Mouse (Mus musculus) G1E (cell line): ENCODE results near the gene Tinagl1. TPM values are rescaled to one million over a fixed set of nuclear protein-coding genes. Genes with fewer than 3 reads are reported as not detected.

ENCODE experiments used
- ATAC-seq: 2 replicates; pipeline ENCODE4 v1.8.0; 2016; ENCODE audit warnings: mild to moderate bottlenecking; ENCODE audit not compliant: insufficient number of reproducible peaks, poor library complexity, low FRiP score, severe bottlenecking; ENCODE audit errors: extremely low read depth
- DNase-seq: peaks from one replicate; pipeline ENCODE4 v3.0.0; 2012; ENCODE audit warnings: low spot score
- H3K27me3 ChIP-seq: 2 replicates; pipeline ENCODE4 v1.6.1; 2012; ENCODE audit warnings: mild to moderate bottlenecking, low read length, inconsistent platforms; ENCODE audit not compliant: insufficient read depth
- H3K36me3 ChIP-seq: replicated peaks from 2 replicates; pipeline ENCODE3; 2012; ENCODE audit warnings: mild to moderate bottlenecking, inconsistent platforms
- H3K4me1 ChIP-seq: 2 replicates; pipeline ENCODE4 v1.6.1; 2012; ENCODE audit warnings: low read depth, low read length, inconsistent platforms, mixed read lengths; ENCODE audit not compliant: insufficient read depth
- H3K4me3 ChIP-seq: 2 replicates; pipeline ENCODE4 v1.5.1; 2012; ENCODE audit warnings: low read depth, mild to moderate bottlenecking, inconsistent platforms, low read length, moderate library complexity, mixed read lengths
- H3K9me3 ChIP-seq: replicated peaks from 2 replicates; pipeline ENCODE4 v1.6.1; 2012; ENCODE audit warnings: inconsistent platforms
- CTCF ChIP-seq: IDR thresholded peaks from 2 replicates; pipeline ENCODE4 v1.5.1; 2012; ENCODE audit warnings: low read depth, low read length, inconsistent platforms, mixed read lengths
- GATA1 ChIP-seq: IDR thresholded peaks from 2 replicates; pipeline ENCODE4 v1.6.1; 2012; ENCODE audit warnings: borderline replicate concordance, low read length, inconsistent platforms, mixed read lengths
- GATA2 ChIP-seq: IDR thresholded peaks from 2 replicates; pipeline ENCODE4 v1.6.1; 2012; ENCODE audit warnings: low read depth, low read length, inconsistent platforms, borderline replicate concordance
- POLR2AphosphoS5 ChIP-seq: IDR thresholded peaks from 2 replicates; pipeline ENCODE4 v1.6.1; 2012; ENCODE audit warnings: low read depth, low read length, inconsistent platforms; ENCODE audit not compliant: insufficient replicate concordance
- TAL1 ChIP-seq: conservative IDR thresholded peaks from 2 replicates; pipeline ENCODE4 v1.6.1; 2012; ENCODE audit warnings: low read depth, low read length, inconsistent platforms, mixed read lengths
- polyA plus RNA-seq: library from polyadenylated mRNA; stranded (reverse); fragments of >175 nt; gene quantifications from 2 replicates; pipeline ENCODE4 v1.2.3, GENCODE M21; 2012
- total RNA-seq, 2 experiments: library from RNA; stranded (forward) in 1 of 2; stranded (reverse) in 1 of 2; fragments of 200-1000 nt in 1 of 2; fragments of >200 nt in 1 of 2; fragmentation: Nextera tagmentation in 1 of 2; gene quantifications; 2 replicates each; pipeline ENCODE4 v1.2.3; 2014 to 2017

Gene Tinagl1
- total and polyA plus RNA-seq, 3 experiments: 0.08 to 3.2 (median 0.38) TPM

DNA sequence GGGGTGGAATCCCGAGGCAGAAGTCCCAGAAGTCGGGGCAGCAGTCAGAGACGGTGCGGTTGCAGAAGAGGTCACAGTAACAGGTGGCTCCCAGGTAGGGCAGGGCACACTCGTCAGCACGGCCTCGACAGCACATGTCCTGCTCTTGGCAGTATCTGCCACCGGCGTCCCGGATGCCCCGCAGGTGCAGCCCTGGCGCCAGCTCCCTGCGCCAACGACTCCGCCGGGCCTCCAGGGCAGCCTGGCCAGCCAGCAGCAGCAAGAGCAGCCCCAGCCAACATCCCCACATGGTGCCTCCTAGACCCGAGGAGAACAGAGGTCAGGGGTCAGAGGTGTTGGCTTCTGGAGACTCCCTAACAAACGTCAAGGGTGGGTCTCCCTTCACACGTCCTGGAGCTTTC, 1.0 kb downstream of the Tinagl1 start:
- H3K9me3 ChIP-seq: no peaks in the 10 kb centered on the region
- DNase-seq: no peak
- peak overlapping the region; percentile 21; the same call in 1 of the 2 replicates for H3K4me3 ChIP-seq
- no peak for ATAC-seq
- H3K4me1 ChIP-seq: peaks cover 23% of the 10 kb centered on the region
- H3K27me3 ChIP-seq: peaks cover 28% of the 10 kb centered on the region; the same call in 1 of the 2 replicates
- peaks cover 2% of the 10 kb centered on the region for H3K36me3 ChIP-seq
- TF ChIP-seq GATA2 (no peak), TAL1 (no peak), GATA1 (no peak), POLR2AphosphoS5 (no peak), CTCF (no peak)

- no peak for TF ChIP-seq CTCF
- no peak for TF ChIP-seq GATA2
- TF ChIP-seq GATA1: no peak
- no peak for TF ChIP-seq POLR2AphosphoS5
- no peak for TF ChIP-seq TAL1
- DNase-seq: peak; percentile 37
- H3K27me3 ChIP-seq: peaks cover 25% of the 10 kb centered on the region; the same call in 1 of the 2 replicates
- H3K4me3 ChIP-seq: no peak overlapping the region
- peaks cover 28% of the 10 kb centered on the region for H3K4me1 ChIP-seq
- H3K36me3 ChIP-seq: peaks cover 3% of the 10 kb centered on the region
- no peaks in the 10 kb centered on the region for H3K9me3 ChIP-seq
- no peak for ATAC-seq
Observed at GRCm38 (mm10) chr4:130173060-130173822, 1.7 kb downstream of the Tinagl1 start.

DNA sequence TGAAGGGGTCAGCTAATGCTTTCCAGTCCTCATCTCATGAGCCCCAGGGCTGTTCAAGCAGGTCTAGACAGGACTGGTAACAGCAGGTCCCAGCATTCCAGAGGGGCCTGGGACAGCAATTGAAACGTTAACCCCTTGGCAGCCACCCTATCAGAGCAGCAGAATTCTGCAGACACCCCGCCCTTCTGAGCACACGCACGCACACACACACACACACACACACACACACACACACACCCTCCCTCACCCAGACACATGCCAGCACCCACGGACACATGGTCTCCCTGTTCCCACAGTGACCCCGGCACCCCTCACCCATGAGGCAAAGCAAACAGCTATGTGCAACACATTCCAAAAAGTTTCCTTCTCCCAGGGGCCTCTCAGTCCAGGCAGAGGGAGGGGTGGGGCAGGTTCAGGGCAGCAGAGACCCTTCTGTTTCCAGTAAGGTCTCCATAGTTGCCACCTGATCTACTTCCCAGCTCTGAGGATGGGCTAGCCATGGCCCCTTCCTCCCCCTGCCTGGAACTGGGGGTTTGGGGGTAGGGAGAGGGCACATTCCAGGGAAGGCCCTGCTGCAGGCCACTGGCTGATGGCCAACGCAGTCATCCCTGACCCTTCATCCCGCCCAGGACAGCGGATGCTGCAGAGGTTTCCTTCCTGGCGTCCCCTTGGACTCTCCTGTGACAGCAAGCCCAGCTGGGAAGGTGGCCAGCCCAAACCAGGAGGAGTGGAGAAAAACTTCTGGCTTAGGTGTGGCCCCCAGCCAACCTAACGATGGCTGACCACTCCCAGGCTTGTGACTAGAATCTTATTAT, 2.8 kb downstream of the Tinagl1 start:
- TF ChIP-seq TAL1: no peak
- TF ChIP-seq CTCF: no peak
- TF ChIP-seq GATA2: no peak
- TF ChIP-seq GATA1: no peak
- TF ChIP-seq POLR2AphosphoS5: no peak
- H3K4me1 ChIP-seq: peaks cover 30% of the 10 kb centered on the region
- H3K4me3 ChIP-seq: no peak overlapping the region
- no peak for ATAC-seq
- peaks cover 8% of the 10 kb centered on the region for H3K36me3 ChIP-seq
- H3K9me3 ChIP-seq: no peaks in the 10 kb centered on the region
- peaks cover 23% of the 10 kb centered on the region; the same call in 1 of the 2 replicates for H3K27me3 ChIP-seq
- no peak for DNase-seq

DNA sequence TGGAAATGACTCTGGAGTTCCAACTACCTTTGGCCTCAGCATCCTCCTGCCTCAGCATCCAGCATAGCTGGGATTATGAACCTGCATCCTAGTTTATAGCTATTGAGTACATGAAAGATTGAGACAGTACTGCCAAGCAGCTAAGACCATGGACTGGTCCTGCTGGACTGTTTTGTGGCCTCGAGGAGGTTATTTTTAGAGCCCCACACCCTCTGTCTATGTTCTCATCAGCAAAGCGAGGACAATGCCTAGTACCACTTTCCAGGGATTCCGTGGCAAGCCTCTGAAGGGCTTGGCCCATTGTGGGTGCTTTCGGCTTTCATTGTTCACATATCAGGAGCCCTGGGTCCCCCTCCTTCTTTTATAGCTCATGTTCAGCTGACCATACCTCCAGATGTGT, 4.6 kb downstream of the Tinagl1 start:
- no peak for ATAC-seq
- peaks cover 29% of the 10 kb centered on the region; the same call in 1 of the 2 replicates for H3K27me3 ChIP-seq
- no peak overlapping the region for H3K4me3 ChIP-seq
- DNase-seq: no peak
- peaks cover 18% of the 10 kb centered on the region for H3K36me3 ChIP-seq
- H3K9me3 ChIP-seq: no peaks in the 10 kb centered on the region
- H3K4me1 ChIP-seq: peaks cover 26% of the 10 kb centered on the region
- TF ChIP-seq GATA1: no peak

DNA sequence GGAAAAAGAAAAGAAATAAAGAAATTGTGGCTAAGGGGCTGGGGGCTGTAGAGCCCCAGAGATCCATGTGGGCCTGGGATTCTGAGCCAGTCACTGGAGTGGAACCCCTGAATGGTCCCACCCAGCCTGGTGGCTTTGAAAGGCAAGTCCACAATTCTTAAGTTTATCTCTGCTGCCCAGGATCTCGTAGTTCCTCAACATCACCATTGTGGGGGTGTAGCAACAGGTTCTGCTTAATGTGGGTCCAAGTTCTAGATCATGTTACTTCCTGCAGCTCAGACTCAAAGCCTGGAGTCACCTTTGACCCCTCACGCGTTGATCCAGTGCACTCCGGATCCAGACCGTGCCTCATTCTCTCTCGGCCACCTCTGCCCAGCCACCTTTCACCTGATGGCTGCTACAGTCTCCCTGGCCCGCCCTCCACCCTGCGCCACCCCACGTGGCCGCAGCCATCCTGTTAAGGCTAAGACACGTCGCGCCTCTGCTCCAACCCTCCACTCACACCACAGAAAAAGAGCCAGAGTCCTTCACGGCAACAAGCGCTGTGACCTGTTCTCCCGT, 5.4 kb downstream of the Tinagl1 start:
- peaks cover 24% of the 10 kb centered on the region; the same call in 1 of the 2 replicates for H3K27me3 ChIP-seq
- H3K4me3 ChIP-seq: no peak overlapping the region
- no peaks in the 10 kb centered on the region for H3K9me3 ChIP-seq
- peaks cover 21% of the 10 kb centered on the region for H3K4me1 ChIP-seq
- ATAC-seq: no peak
- DNase-seq: no peak
- H3K36me3 ChIP-seq: peaks cover 18% of the 10 kb centered on the region
- TF ChIP-seq GATA2 (no peak), POLR2AphosphoS5 (no peak)
